Mouse (Mus musculus): ENCODE results near the gene Olfr1335.
"Not testable (repeated sequence)": the region's sequence is repeated elsewhere in the genome, so short reads cannot be mapped to it uniquely, and the experiment has no call there.

The Olfr1335 gene

GRCm38 (mm10) chr4:118809844-118810243, at the start of gene Olfr1335:
Olfr1335 (minus strand) TSS chr4:118809944.
- no peak for DNase-seq (ENCODE audit: low read depth, low spot score)

DNA sequence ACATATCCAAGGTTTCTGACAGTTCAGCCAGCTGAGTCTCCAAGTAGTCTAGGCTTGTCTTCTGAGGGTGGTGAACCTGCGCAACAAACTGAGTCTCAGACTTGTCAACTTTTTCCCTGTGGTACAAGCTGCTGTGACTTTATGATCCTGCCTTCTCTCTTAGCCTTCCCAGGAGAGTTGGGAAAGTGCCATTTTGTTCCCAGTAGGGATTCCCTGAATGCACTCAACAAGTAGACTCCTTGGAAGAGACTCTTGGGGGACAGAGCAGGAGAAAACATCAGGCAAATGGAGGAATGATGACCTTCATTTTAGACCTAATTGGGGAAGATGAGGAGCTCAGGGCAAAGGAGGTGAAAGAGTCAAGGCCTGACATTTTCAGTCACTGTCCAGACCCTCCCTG, 26.4 kb upstream of the Olfr1335 start, which contains the start of gene Olfr1333:
Gene Olfr1333, minus strand, starts transcription at position 101 of the 400 bp plus-strand sequence.
- DNase-seq (ENCODE audit: low read depth, low spot score): no peak

DNA sequence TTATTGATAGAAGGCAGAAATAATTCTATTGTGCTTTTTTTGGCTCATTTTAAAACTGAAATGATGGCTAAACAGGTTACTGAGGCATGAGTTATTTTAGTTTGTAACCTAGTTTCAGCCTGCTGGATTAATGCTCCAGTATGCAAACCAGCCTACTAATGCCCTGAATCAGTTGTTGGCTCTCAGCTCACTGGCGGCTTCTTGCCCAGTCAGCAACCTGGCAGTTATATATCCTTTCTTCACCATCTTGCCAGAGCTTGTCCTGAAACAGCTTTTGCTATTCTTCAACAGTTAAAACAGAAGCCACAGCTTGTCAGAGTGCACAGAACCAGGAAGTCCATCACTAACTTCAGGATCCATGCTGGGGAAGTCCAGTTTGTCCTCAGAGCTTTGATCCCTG, 9.2 kb upstream of the Olfr1335 start:
- no peak for DNase-seq (ENCODE audit: low read depth, low spot score)

GRCm38 (mm10) chr4:118792796-118793195, 16.9 kb downstream of the Olfr1335 start:
- DNase-seq (ENCODE audit: low read depth, low spot score): not testable (repeated sequence)

- DNase-seq (ENCODE audit: low read depth, low spot score): no peak
Measured at GRCm38 (mm10) chr4:118782486-118782885, 27.3 kb downstream of the Olfr1335 start, which contains the start of gene Olfr1337. Olfr1337 (minus strand) TSS chr4:118782586.
